Mouse (Mus musculus) cerebellum, adult 11 months (tissue): ENCODE data around the gene Pigv.
"Not testable (repeated sequence)": the region's sequence is repeated elsewhere in the genome, so short reads cannot be mapped to it uniquely, and the experiment has no call there.

Experiments used
- DNase-seq: peaks from one replicate; pipeline ENCODE4 v3.0.0; 2022

Pigv gene

DNA sequence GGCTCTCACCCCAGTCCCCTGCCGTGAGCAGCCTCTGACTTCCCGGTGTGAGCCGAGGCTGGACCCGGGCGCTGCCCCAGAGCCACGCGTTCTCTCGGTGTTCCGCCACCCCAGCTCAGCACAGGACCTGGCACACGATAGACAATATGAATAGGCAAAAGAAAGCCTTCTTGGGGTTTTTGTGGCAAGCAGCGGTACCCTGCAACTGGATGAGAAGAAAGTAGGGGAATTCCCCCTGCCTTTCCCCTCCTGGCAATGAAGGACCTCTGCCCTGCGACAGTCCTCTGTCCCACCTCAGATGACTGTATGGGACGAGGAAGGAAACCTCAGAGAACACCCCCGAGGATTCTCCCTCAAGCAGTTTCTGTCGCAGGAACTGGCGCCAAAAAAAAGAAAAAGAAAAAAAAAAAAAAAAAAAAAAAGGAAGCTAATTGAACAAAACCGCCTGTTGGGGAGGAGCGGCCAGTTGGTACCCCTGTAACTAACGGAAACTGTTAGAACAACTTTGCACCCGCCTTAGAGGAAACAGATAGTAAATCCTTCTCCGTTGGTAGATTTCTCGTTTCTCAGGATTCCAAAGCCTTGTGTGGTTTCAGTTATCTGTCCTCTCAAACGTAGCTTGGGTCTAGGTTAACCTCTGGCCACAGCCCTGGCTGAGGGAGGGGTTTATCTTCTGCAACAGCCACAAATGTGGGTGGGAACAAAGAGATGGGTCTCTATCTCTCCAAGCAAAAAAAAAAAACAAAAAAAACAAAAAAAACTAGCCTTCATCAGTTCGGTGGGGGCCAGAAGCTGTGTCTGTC, 599 bp upstream of the Pigv start:
- no peak for DNase-seq

DNA sequence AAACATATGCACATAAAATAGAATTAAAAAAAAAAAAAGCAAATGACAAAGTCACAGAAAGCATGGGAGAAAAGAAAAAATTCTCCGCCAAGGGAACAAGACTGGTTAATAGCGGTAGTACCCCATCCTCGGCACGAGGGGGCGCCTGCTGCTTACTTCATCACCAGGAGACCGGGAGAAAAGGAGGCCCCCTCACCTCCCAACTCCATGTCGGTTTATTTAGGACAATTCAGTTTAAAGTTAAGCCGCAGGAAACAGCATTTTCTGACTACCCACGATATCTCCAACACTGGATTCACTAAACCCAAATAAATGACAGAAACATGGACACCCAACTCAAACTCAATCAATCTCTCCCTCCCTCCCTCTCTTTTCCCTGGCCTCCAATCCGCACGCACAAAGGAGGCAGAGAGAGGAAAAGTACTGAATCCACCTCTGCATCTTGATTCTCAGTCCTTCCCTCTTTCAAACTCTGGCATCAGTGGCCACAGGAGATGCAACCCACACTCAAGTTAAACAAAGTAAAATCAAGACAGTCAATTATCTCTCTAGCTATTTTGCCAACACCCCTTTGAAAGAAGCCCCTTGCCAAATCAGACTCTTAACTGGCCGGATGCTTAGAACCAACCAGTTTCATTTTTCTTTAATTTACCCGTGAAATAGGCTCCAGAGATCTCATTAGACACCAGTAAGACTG, 1.1 kb downstream of the Pigv start:
- DNase-seq: peak; percentile 81

DNA sequence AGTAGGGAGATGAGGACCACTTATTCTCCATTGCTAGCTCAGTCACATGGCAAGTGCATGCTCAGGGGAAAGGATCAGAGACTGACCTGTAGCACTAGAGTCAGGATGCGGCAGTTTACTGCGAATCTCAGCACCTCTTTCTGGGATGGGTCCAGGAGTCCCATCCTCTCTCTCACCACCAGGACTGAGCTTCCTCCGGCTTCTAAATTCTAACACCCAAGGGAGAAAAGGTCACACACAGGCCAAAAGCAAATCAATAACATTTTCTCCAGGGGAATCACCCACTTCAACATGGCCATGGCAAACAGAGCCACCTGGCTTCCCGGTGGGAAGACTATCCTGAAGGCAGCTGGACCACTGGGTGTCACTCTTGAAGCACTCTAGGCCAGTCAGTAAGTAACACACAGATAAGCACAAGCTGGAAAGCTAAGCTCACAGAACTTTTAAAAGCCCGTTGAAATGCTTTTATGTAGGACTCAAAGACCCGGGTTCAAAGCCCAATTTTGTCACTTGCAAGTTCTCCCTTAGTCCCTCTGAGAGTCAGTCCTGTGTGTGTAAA, 2.7 kb downstream of the Pigv start:
- DNase-seq: no peak

DNA sequence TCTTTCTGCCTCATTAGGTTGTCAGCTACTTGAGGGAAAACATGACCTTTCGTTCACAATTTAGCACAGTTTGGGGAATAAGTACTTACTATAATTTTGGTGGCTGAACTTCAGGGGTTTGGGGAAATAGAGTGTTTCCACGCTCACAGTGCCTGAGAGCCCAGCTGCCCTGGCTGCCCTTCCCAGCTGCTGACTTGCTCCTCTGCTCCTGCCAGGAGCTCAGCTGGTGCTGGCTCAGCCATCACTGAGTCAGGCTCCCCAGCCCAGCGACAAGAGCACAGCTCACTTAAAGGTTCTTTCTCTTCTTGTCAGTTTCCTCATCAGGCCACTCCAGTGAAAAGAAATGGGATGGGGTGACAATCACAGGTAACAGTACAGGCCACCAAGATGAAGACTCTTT, 3.9 kb downstream of the Pigv start:
- DNase-seq: no peak

DNA sequence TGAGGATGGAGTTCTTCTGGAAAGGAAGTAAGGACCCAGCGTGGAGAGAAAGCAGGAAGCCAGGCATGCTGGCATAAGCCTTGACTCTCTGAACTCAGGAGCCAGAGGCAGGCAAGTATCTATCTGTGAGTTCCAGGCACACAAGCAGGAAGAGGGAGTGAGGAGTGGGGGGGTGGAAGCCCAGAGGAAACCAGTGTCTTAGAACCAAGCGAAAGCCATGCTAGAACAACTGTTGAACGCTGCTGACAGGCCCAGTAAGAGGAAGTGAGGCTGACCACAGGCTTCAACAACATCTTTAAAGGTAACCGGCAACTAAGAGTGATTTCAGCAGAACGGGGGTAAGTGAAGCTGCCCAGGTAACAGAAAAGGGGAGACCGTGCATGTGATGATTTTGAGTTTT, 6.2 kb downstream of the Pigv start:
- no peak for DNase-seq

DNA sequence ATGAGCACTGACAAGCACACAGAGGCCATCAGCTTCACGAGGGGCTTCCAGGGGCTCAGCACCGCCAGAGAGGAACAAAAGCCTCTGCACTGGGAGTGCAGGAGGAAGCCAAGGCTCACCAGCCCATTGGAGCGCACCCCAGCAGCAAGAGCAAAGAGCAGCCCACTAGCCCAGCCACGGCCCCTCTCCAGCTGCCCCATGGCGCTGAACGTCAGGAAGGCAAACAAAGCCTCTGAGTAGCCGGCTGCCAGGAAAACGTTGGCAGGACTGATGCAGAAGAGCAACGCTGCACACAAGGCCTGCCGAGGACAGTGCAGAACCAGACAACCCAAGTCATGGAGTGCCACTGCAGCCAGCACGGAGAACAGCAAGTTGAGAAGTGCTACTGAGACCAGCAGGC, 7.3 kb downstream of the Pigv start:
- DNase-seq: no peak

DNA sequence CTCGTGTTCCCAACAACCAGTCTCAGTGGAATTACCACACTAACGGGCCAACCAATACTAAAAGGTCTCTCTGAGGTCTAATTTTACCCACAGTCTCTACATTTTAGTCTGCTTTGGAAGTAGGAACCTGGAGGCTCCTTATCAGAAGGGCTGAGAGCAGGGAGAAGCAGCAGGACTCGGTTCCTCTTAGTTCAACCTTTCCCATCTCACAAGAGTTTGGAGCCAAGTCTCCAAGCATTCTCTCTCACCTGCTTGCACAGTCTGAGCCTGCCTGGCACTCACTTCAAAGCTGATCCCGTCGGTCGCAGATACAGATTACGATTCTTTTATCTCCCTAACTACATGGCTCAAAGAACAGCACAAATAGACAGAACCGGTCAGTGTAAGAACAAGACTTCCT, 9.5 kb downstream of the Pigv start:
- DNase-seq: no peak

DNA sequence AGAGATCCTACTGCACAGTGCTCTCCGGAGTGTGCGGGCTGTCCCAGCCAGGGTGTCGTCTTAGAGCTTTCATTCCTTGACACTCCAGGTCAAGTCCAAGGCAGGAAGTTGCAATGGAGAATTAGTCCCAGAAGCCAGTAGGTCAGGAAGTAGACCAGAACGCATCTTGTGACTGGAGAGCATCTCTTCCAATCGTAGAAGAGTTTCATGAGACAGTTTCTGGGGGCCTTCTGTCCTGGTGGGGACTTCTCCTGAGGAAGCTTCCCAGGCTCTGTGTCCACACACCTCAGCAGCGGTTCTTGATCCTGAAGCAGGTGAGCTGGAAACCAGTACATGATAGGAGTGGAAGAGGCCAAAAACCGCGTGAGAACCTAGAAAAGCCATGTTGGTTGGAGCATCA, 10.0 kb downstream of the Pigv start:
- no peak for DNase-seq

DNA sequence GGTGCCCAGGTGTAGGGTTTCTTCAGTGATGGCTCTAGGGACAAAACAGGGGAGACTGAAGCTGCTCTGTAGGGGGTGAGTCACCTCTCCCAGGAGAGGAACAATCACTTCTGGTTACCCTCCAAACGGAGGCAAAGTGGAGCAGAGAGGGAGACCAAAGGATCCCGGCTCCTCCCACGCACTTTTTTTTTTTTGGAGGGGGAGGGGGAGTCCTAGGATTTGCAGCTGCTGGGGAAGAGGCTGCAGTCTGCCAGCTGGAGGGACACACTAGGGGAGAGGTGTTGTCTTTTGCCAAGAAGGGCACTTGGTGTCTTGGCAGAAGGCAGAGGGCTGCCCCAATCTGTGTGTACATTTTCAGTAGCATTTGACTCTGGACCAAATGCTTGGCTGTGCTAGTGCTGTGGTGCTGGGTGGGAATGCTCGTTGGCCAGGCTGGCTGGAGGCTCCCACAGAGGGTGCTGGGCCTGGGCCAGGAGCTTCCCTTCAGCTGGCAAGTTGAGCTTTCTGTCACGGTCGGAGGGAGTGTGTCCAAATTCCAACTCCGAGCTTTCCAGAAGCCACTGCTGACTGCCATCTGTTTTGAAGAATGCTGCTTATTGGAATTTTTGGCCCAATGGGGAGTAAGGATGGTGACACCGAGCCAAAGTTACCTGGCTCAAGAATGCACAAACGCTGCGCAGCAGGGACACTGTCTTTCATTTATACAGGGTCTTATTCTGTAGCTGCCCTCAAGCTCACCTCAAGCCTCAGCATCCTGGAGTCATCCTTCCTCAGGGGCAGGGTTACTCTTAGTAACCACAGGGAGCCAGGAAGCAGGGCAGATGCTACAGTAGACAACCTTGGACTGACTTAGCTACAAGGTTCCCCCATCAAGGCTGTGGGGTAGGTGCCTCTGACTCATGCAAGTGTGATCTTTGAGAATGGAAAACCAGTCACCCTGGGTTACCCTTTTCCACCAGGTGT, 12.0 kb downstream of the Pigv start:
- DNase-seq: peak; percentile 97

DNA sequence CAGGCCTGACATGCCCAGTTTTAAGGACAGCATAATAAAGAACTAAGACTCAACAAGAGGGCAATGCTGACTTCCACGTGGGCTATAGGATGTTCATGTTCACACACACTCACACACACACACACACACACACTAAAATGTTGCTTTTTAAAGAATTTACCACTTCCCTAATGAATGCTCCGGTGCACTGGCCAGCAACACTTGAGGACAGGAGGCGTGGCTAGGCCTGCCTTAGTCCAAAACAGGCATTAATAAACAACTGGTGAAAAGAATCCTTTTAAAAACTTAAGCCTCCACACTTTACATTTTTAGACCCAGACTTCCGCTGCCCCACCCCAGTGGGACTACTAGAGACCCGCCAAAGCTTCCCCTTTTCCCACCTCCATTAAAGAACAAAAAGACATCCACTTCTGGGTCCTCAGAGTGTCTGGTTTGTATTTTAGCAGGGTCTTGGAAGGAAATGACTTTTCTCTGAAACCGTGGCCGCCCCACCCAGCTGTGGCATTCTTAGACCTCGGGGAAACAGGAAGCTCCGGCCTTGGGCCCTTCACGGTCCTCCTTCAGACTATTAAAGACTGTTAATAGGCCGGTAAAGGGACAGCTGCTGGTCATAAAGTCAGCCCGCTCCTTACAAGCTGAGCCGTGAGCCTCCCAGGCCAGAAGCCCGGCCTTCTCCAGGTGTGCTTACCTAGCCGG, 12.8 kb downstream of the Pigv start:
- no peak for DNase-seq

DNA sequence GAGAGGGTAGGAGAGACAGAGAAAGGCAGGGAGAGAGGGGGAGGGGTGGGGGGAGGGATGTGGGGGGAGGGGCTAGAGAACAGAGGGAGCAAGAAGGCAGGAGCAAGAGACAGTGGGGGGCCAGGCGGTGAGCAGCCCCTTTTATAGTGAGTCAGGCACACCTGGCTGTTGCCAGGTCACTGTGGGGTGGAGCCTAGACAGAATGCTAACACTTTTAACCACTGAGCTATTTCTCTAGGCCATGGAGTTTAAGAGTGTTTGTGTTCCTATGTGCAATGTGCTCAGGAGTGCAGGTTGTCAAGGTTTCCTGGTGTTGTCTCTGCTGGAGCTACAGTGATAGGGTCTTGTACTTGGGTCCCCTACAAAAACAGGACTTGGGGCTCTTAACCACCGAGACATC, 13.7 kb downstream of the Pigv start:
- DNase-seq: no peak

DNA sequence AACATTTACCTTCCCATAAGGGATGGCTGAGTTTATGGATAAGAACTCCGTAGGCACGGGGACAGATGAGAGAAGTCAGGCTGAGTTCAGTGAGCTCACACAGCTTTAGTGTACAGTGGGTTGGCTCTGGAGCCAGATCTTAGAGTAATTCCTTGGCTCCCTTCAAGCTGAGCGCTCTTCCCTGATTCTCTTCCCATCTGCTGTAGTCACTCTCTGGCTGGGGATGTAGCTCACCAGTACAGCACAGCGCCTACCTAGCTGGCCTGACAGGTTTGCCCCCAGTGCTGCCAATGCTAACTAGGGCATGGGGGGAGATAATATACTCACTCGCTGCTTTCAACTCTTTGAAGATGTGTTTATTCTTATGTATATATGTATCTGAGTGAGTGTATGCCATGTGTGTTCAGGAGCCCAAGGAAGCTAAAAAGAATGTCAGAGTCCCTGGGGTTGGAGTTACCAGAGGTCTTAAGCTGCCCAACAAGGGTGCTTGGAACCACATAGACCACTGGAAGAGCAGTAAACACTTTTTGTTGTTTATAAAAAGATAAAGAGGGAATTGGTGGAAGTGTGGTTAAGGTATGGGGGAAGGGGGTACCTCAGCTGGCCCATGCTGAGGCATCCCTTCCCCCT, 14.5 kb downstream of the Pigv start:
- no peak for DNase-seq

DNA sequence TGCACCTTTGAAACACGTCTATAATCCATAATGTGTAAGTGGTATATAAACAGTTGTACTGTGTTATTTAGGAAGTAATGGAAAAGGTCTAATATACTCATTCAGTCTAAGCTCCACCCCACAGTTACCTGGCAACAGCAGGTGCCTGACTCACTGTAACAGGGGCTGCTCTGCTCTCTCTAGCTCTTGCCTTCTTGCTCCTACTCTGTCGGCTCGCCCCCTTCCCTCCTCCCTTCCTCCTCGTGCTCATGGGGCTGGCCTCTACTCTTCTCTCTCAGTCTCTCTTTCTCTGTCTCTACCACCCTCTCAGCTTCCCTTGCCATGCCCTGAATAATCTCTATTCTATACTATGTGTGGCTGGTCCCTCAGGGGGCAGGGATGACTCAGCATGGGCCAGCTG, 15.4 kb downstream of the Pigv start:
- DNase-seq: no peak

DNA sequence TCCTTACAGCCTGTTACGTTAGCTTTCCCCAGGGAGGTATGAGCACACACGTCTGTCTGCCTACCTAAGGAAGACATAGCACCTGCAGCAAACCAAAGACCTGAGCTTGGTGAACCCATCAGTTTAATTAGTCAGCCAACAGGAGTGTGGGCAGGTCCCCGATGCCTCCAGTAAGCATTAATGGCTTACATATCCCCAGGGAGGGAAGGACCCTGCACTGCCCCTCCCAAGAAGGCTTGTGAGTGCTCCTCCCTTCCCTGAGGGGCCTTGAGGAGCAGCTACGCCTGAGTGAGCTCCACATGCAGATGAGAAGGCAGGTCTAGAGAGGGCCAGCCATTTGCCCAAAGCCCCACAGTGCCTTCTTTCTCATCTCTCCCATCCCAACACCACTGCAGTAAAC, 16.2 kb downstream of the Pigv start:
- DNase-seq: no peak

DNA sequence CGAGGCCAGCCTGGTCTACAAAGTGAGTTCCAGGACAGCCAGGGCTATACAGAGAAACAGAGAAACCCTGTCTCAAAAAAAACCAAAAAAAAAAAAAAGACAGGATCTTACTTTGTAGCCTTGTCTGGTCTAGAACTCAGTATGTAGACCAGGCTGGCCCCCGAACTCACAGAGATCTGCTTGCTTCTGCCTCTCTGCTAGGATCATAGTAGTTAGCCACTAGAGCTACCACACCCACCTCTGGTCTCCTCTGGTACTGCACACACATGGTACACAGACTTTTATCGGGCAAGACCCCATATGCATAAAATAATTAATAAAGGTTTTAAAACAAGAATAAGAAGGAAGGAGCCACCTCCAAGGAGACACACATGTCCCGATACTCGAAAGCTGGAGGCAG, 18.4 kb downstream of the Pigv start:
- DNase-seq: not testable (repeated sequence)

DNA sequence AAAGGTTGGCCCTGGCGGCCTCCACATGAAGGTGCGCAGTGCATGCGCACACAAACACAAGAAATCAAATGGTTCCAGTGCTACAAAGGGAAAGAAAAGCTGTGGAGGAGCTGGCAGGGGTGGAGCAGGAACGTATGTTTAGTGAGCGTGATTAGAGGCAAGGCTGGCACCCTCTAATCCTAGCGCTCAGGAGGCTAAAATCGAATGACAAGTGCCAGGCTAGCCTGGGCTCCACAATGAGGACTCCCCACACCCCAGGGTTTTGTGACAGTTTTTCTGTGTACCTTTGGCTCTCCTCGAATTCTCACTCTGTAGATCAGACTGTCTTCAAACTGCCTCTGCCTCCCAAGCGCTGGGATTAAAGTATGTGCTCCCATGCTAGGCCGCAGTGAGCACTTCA, 19.7 kb downstream of the Pigv start:
- DNase-seq: no peak

DNA sequence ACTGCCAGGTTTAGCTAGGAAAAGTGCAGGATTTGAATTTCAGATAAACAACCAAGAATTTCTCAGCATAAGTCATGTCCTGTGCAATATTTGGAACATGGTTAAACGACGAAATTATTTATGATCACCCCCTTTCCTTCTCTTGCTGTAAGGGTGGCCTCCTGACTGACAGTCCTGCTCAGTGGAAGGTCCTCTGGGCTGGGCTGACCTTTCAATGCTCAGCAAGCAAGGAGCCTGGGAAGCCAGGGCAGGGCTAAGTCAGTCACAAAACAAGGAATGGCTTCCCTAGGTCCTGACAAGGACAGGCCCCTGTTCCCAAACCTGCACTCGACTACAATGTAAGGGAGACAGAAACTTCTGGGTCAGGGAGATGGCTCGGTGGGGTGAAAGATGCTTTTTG, 20.5 kb downstream of the Pigv start:
- DNase-seq: no peak

DNA sequence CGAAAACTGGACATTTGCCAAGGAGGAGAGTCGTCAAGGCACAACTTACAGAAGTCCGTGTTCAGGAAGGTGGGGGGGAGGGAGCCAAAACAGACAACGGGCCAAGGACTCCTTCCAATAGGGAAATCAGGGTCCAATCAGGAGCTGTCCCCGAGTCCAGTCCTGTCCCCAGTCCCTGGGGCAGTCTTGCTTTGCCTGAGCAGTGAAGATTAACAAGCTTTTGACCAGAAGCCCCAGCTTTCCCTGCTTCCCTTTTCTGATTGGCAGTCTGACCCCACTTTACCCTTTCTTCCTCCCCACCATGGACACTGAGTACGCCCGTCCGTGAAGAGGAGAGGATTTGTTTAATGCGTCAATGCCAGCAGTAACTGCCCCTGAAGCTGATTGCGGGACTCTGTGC, 21.0 kb downstream of the Pigv start:
- no peak for DNase-seq

DNA sequence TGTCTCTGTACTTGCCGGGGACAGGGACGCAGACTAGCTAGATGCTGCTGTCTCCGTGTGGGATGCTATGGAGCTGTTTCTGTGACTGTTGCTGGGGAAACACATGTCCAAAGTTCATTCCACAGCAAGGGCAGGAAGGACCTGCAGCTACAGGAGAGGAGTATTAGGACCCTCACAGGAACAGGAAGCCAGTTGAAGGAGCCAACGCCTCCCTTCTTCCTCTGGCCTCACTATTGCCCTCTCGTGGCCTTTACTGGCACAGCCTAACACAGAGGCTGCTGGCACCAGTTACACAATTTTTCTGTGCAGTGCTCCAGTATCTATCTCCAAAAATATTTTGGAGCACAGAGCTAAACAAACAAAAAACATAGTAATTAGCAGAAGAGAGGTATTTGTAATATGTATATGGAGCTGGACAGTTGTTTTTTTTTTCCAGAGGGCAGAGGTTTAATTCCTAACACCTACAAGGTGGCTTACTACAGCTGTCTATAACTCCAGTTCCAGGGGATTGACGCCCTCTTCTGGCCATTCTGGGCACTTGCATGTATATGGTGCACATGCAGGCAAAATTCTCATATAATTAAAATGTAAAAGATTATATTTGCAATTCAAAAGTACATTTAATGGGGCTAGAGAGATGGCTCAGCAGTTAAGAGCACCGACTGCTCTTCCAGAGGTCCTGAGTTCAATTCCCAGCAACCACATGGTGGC, 22.3 kb downstream of the Pigv start, which contains the start of gene Zdhhc18:
Gene Zdhhc18 (minus strand): TSS at position 166 of the 711 bp plus-strand sequence.
- DNase-seq: peak; percentile 62

DNA sequence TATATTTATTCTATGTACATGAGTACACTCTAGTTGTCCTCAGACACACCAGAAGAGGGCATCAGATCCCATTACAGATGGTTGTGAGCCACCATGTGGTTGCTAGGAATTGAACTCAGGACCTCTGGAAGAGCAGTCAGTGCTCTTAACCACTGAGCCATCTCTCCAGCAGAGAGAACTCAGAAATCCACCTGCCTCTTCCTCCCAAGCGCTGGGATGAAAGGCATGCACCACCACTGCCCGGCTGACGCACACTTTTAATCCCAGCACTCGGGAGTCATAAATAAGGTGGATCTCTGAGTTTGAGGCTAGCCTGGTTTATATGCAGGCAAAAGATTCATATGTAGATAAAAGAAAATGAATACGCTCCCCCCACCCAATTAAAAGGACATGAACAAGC, 23.0 kb downstream of the Pigv start:
- not testable (repeated sequence) for DNase-seq

DNA sequence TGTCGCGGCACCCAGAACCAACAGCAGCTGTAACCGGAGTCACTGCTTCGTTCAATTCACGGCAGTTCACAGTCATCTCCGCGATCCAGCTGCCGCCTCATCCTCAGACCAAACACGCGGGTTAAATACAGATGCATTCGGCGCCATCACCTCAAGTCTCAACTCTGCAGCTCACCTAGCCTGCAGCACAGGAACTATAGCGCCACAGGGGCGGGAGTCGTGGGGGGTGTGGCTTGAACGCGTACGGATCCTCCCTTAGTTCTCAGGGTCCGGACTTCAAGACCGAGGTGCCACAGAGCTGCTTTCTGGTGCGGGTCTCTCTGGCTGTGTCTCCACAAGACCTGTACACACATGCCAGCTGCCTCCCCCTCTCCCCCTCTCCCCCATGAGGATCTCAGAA, 26.8 kb downstream of the Pigv start:
- no peak for DNase-seq
